Mouse (Mus musculus): ENCODE measurements around the gene P2rx3.

The P2rx3 gene

GRCm38 (mm10) chr2:85043623-85044022, 6.4 kb upstream of the P2rx3 start:
- DNase-seq (ENCODE audit: low read depth, low spot score), result no peak

GRCm38 (mm10) chr2:85038336-85038735, 1.1 kb upstream of the P2rx3 start:
- DNase-seq (ENCODE audit: low read depth, low spot score), result no peak

GRCm38 (mm10) chr2:85036507-85037046, 685 bp downstream of the P2rx3 start:
- no peak for DNase-seq (ENCODE audit: low read depth, low spot score)

GRCm38 (mm10) chr2:85034169-85034568, 3.1 kb downstream of the P2rx3 start:
- no peak for DNase-seq (ENCODE audit: low read depth, low spot score)

- DNase-seq (ENCODE audit: low read depth, low spot score), result no peak
These were observed 4.1 kb downstream of the P2rx3 start for GRCm38 (mm10) chr2:85033121-85033520.

GRCm38 (mm10) chr2:85030989-85031388, 6.3 kb downstream of the P2rx3 start:
- DNase-seq (ENCODE audit: low read depth, low spot score), result no peak

GRCm38 (mm10) chr2:85029897-85030296, 7.4 kb downstream of the P2rx3 start:
- DNase-seq (ENCODE audit: low read depth, low spot score), result no peak

GRCm38 (mm10) chr2:85027281-85027680, 10.0 kb downstream of the P2rx3 start:
- no peak for DNase-seq (ENCODE audit: low read depth, low spot score)

GRCm38 (mm10) chr2:85026178-85026577, 11.1 kb downstream of the P2rx3 start:
- DNase-seq (ENCODE audit: low read depth, low spot score), result no peak

- DNase-seq (ENCODE audit: low read depth, low spot score), result no peak
These were observed 15.2 kb downstream of the P2rx3 start for GRCm38 (mm10) chr2:85022043-85022442.

- DNase-seq (ENCODE audit: low read depth, low spot score), result no peak
These were observed 22.7 kb downstream of the P2rx3 start for GRCm38 (mm10) chr2:85014588-85014982.

GRCm38 (mm10) chr2:85013826-85014587, 23.3 kb downstream of the P2rx3 start:
- DNase-seq (ENCODE audit: low read depth, low spot score), result peak; percentile 43

- DNase-seq (ENCODE audit: low read depth, low spot score), result no peak
These were observed 24.6 kb downstream of the P2rx3 start for GRCm38 (mm10) chr2:85012679-85013078.

- DNase-seq (ENCODE audit: low read depth, low spot score), result no peak
These were observed 25.2 kb downstream of the P2rx3 start for GRCm38 (mm10) chr2:85011906-85012604.

- DNase-seq (ENCODE audit: low read depth, low spot score), result no peak
These were observed 28.1 kb downstream of the P2rx3 start for GRCm38 (mm10) chr2:85009212-85009611.

- peak; percentile 36 for DNase-seq (ENCODE audit: low read depth, low spot score)
These were observed 29.5 kb downstream of the P2rx3 start for GRCm38 (mm10) chr2:85007729-85008128.

GRCm38 (mm10) chr2:85006600-85006999, 30.7 kb downstream of the P2rx3 start:
- DNase-seq (ENCODE audit: low read depth, low spot score), result no peak

GRCm38 (mm10) chr2:85004341-85004740, 32.9 kb downstream of the P2rx3 start:
- no peak for DNase-seq (ENCODE audit: low read depth, low spot score)

- DNase-seq (ENCODE audit: low read depth, low spot score), result no peak
These were observed 34.7 kb downstream of the P2rx3 start for GRCm38 (mm10) chr2:85002575-85002974.

GRCm38 (mm10) chr2:85001497-85001896, 35.8 kb downstream of the P2rx3 start:
- no peak for DNase-seq (ENCODE audit: low read depth, low spot score)

- no peak for DNase-seq (ENCODE audit: low read depth, low spot score)
These were observed 37.6 kb downstream of the P2rx3 start for GRCm38 (mm10) chr2:84999486-85000181.

GRCm38 (mm10) chr2:84996376-84996775, 40.9 kb downstream of the P2rx3 start:
- DNase-seq (ENCODE audit: low read depth, low spot score), result no peak

All from CD4-positive helper T cell, adult 2 months (primary cell).